16 mouse cellular contexts compared by ENCODE assay signal in genomic region chr4:24582295-24582694, GRCm38 (mm10).
"Had no signal": no experiment of that assay in that cellular context is flagged by ENCODE, and none has a peak within 500 bp of the region (broad histone marks: within the 10 kb centered on the region; RNA-seq: fewer than 3 reads in every experiment).

No protein-coding gene starts in this region.

- DNase-seq: gastrocnemius, adult 2 months; gastrocnemius, postnatal 10 days; gastrocnemius, postnatal 25 days; heart, adult 11 months; heart, adult 2 months; heart, postnatal 14 days; heart, postnatal 36 days; kidney, adult 11 months; kidney, adult 2 months; kidney, adult 9 months; kidney, postnatal 14 days; kidney, postnatal 36 days; liver; liver, embryonic 13.5 days had no signal

- ATAC-seq: hindbrain, postnatal 0 days; intestine, embryonic 16.5 days had no signal
